Mouse (Mus musculus): ENCODE measurements around the gene Dock2. TPM values are rescaled to one million over a fixed set of nuclear protein-coding genes. Genes with fewer than 3 reads are reported as not detected.
A peak's percentile ranks its signal among the peaks of the same experiment; 100 is the strongest.

Gene Dock2
- total and polyA plus RNA-seq, 3 experiments = 60.9 to 101 (median 77.9) TPM

GRCm38 (mm10) chr11:34377649-34378048 lies 406.0 kb downstream of the Dock2 start:
- Histone ChIP-seq H3K9me3 (replicated peaks; ENCODE audit: insufficient read depth, low read length) (no peaks in the 10 kb centered on the region), H3K36me3 (ENCODE audit: control insufficient read depth in 1 of 2, insufficient read depth in 2 of 2, low read length in 2 of 2) (peaks cover 0 to 10% of the 10 kb centered on the region in 2 experiments; a peak in 3 of 4 replicates), H3K9ac (ENCODE audit: control insufficient read depth, low read depth, low read length, poor library complexity, severe bottlenecking) (no peak overlapping the region), H3K79me2 (ENCODE audit: control insufficient read depth, insufficient read depth, low read length, poor library complexity) (no peaks in the 10 kb centered on the region), H3K27ac (ENCODE audit: control insufficient read depth, low read depth, low read length) (no peak overlapping the region), H3K4me1 (ENCODE audit: control insufficient read depth in 1 of 2, insufficient read depth in 2 of 2, low read length in 2 of 2) (peaks cover 2 to 3% of the 10 kb centered on the region in 2 experiments), H3K4me3 (ENCODE audit: control insufficient read depth in 1 of 2, insufficient read depth in 1 of 2, low read depth in 2 of 2, low read length in 2 of 2) (no peak overlapping the region), H3K27me3 (ENCODE audit: control insufficient read depth in 1 of 2, insufficient read depth in 2 of 2, low read length in 2 of 2) (no peaks in the 10 kb centered on the region)
- TF ChIP-seq NELFE (IDR thresholded peaks at IDR 0.05; ENCODE audit: low read depth, low read length) (no peak), GABPA (IDR thresholded peaks at IDR 0.05; ENCODE audit: low read depth, low read length) (no peak), POLR2A (IDR thresholded peaks at IDR 0.05; ENCODE audit: control insufficient read depth in 1 of 2, insufficient read depth in 1 of 2, low read depth in 1 of 2, low read length in 2 of 2, poor library complexity in 1 of 2) (no peak), MYB (IDR thresholded peaks at IDR 0.05; ENCODE audit: low read depth, low read length) (no peak), BHLHE40 (IDR thresholded peaks at IDR 0.05; ENCODE audit: borderline replicate concordance, low read depth, low read length) (no peak), CHD2 (IDR thresholded peaks at IDR 0.05; ENCODE audit: low read length) (no peak), ZC3H11A (IDR thresholded peaks at IDR 0.05; ENCODE audit: low read depth, low read length) (no peak), MXI1 (IDR thresholded peaks at IDR 0.05; ENCODE audit: low read depth, low read length) (no peak), TBP (IDR thresholded peaks at IDR 0.05; ENCODE audit: low read depth, low read length) (no peak), E2F4 (IDR thresholded peaks at IDR 0.05; ENCODE audit: borderline replicate concordance, low read depth, low read length) (no peak), USF1 (IDR thresholded peaks at IDR 0.05; ENCODE audit: low read depth, low read length) (no peak), USF2 (IDR thresholded peaks at IDR 0.05; ENCODE audit: borderline replicate concordance in 1 of 2, insufficient read depth in 1 of 2, low read depth in 1 of 2, low read length in 2 of 2) (no peak), RAD21 (IDR thresholded peaks at IDR 0.05; ENCODE audit: low read depth, low read length) (no peak), ZNF384 (IDR thresholded peaks at IDR 0.05; ENCODE audit: low read depth, low read length) (no peak), TAL1 (IDR thresholded peaks at IDR 0.05; ENCODE audit: low read length) (no peak), TCF12 (IDR thresholded peaks at IDR 0.05; ENCODE audit: low read depth, low read length) (no peak), SMC3 (IDR thresholded peaks at IDR 0.05; ENCODE audit: low read depth, low read length) (no peak), ZMIZ1 (IDR thresholded peaks at IDR 0.05; ENCODE audit: low read depth, low read length) (no peak)
- no peak for DNase-seq (ENCODE audit: low read depth, low spot score)

GRCm38 (mm10) chr11:34375557-34375956 lies 408.1 kb downstream of the Dock2 start:
- no peaks in the 10 kb centered on the region for H3K79me2 ChIP-seq (ENCODE audit: control insufficient read depth, insufficient read depth, low read length, poor library complexity)
- DNase-seq (ENCODE audit: low read depth, low spot score) = peak; percentile 44
- H3K4me1 ChIP-seq (ENCODE audit: control insufficient read depth in 1 of 2, insufficient read depth in 2 of 2, low read length in 2 of 2) = peaks cover 2 to 8% of the 10 kb centered on the region in 2 experiments
- H3K36me3 ChIP-seq (ENCODE audit: control insufficient read depth in 1 of 2, insufficient read depth in 2 of 2, low read length in 2 of 2) = peaks cover 0 to 17% of the 10 kb centered on the region in 2 experiments; a peak in 3 of 4 replicates
- H3K4me3 ChIP-seq (ENCODE audit: control insufficient read depth in 1 of 2, insufficient read depth in 1 of 2, low read depth in 2 of 2, low read length in 2 of 2) = no peak overlapping the region
- no peaks in the 10 kb centered on the region for H3K9me3 ChIP-seq (replicated peaks; ENCODE audit: insufficient read depth, low read length)
- H3K27ac ChIP-seq (ENCODE audit: control insufficient read depth, low read depth, low read length) = no peak overlapping the region
- no peak for TF ChIP-seq MAZ (IDR thresholded peaks at IDR 0.05; ENCODE audit: low read depth, low read length)
- no peak for TF ChIP-seq BHLHE40 (IDR thresholded peaks at IDR 0.05; ENCODE audit: borderline replicate concordance, low read depth, low read length)
- TF ChIP-seq E2F4 (IDR thresholded peaks at IDR 0.05; ENCODE audit: borderline replicate concordance, low read depth, low read length) = no peak
- TF ChIP-seq HCFC1 (IDR thresholded peaks at IDR 0.05; ENCODE audit: low read depth, low read length) = no peak
- peak; percentile 57 for TF ChIP-seq TCF12 (IDR thresholded peaks at IDR 0.05; ENCODE audit: low read depth, low read length)
- peak; percentile 72 to 75; a peak in 3 of 4 replicates for TF ChIP-seq EP300 (IDR thresholded peaks at IDR 0.05; ENCODE audit: low read depth in 1 of 2, low read length in 2 of 2)
- TF ChIP-seq ZMIZ1 (IDR thresholded peaks at IDR 0.05; ENCODE audit: low read depth, low read length) = no peak
- no peak for TF ChIP-seq USF2 (IDR thresholded peaks at IDR 0.05; ENCODE audit: borderline replicate concordance in 1 of 2, insufficient read depth in 1 of 2, low read depth in 1 of 2, low read length in 2 of 2)
- TF ChIP-seq RAD21 (IDR thresholded peaks at IDR 0.05; ENCODE audit: low read depth, low read length) = no peak
- no peak for TF ChIP-seq USF1 (IDR thresholded peaks at IDR 0.05; ENCODE audit: low read depth, low read length)
- no peak for TF ChIP-seq NELFE (IDR thresholded peaks at IDR 0.05; ENCODE audit: low read depth, low read length)
- TF ChIP-seq MEF2A (IDR thresholded peaks at IDR 0.05; ENCODE audit: extremely low read depth, insufficient replicate concordance, low read depth, low read length, poor library complexity, severe bottlenecking) = no peak
- TF ChIP-seq SMC3 (IDR thresholded peaks at IDR 0.05; ENCODE audit: low read depth, low read length) = no peak
- no peak for TF ChIP-seq MYB (IDR thresholded peaks at IDR 0.05; ENCODE audit: low read depth, low read length)
- TF ChIP-seq ZC3H11A (IDR thresholded peaks at IDR 0.05; ENCODE audit: low read depth, low read length) = no peak
- TF ChIP-seq GATA1 (IDR thresholded peaks at IDR 0.05; ENCODE audit: low read depth, low read length) = peak; percentile 76
- no peak for TF ChIP-seq CTCF (IDR thresholded peaks at IDR 0.05 in 2 of 3, conservative IDR thresholded peaks at IDR 0.05 in 1 of 3; ENCODE audit: control insufficient read depth in 1 of 3, insufficient read depth in 1 of 3, low read depth in 2 of 3, low read length in 3 of 3, poor library complexity in 1 of 3, severe bottlenecking in 1 of 3)
- TF ChIP-seq ETS1 (IDR thresholded peaks at IDR 0.05; ENCODE audit: low read depth, low read length) = peak; percentile 52
- no peak for TF ChIP-seq MYC (IDR thresholded peaks at IDR 0.05; ENCODE audit: low read depth, low read length)
- no peak for TF ChIP-seq JUND (IDR thresholded peaks at IDR 0.05; ENCODE audit: low read depth, low read length)
- TF ChIP-seq RCOR1 (IDR thresholded peaks at IDR 0.05; ENCODE audit: low read depth, low read length) = peak; percentile 77
- TF ChIP-seq POLR2A (IDR thresholded peaks at IDR 0.05; ENCODE audit: control insufficient read depth in 1 of 2, insufficient read depth in 1 of 2, low read depth in 1 of 2, low read length in 2 of 2, poor library complexity in 1 of 2) = no peak
- no peak for TF ChIP-seq UBTF (IDR thresholded peaks at IDR 0.05; ENCODE audit: borderline replicate concordance, insufficient read depth, low read depth, low read length)
- H3K9ac ChIP-seq (ENCODE audit: control insufficient read depth, low read depth, low read length, poor library complexity, severe bottlenecking) = no peak overlapping the region
- no peaks in the 10 kb centered on the region for H3K27me3 ChIP-seq (ENCODE audit: control insufficient read depth in 1 of 2, insufficient read depth in 2 of 2, low read length in 2 of 2)

Measured in MEL (cell line).